Mouse (Mus musculus) E14TG2a.4 (cell line): Measurements from ENCODE around the gene Ggta1.

Experiments
- CTCF ChIP-seq: conservative IDR thresholded peaks from 2 replicates; pipeline ENCODE4 v1.5.1; 2014; ENCODE audit warnings: low read length
- NANOG ChIP-seq: IDR thresholded peaks from 2 replicates; pipeline ENCODE4 v1.6.1; 2014; ENCODE audit warnings: borderline replicate concordance, low read length, mixed read lengths

DNA sequence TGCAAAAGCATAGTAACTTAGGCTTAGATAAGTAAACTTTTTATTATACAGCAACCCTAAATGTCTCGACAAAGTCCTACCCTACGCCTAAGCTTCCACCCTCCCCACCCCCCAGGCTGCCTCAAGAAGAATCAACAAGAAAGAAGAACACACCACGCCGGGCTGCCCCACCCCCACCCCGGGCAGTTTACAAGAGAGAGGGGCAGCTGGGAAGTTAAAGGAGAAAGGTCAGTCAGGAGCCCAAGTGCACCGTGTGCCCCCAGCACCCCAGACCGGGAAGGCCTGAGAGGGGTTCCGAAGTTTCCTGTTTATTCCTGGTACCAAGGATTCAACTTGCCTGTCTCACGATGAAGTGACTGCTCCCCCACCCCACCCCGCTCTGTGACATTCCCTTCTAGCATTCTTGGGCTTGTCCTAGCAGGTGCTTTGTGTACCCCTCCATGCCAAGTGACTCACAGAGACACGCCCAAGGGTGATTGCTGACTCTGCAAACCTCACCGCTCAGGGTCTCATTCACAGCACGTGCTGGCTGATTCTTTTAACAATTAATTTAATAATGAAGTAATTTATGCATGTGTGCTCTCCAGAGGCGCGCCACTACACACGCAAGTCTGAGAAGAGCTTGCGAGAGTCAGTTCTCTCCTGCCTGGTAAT is 27.6 kb upstream of the Ggta1 start:
- TF ChIP-seq CTCF (no peak), NANOG (no peak)
